In the genomic region with DNA sequence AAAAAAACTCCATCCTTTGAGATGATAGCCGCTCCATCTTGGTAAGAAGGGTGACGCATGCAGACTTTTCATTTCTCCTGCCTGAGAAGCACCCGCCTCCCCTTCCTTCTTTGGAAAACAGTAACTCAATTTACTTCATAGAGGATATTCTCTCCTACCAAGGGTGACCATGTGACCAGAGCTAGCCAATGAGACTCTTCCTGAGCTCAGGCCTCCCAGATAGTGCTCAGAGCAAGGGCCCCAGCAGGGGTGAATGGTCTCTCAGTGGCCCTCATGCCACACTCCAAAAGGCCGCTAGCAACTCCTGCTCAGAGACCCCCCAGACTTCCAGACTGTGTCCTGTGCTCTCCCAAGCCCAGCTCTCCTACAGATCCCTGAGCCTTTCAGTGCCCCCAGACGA, we compare ENCODE assay signal across 11 mouse cellular contexts. TPM values are rescaled to one million over a fixed set of nuclear protein-coding genes. Genes with fewer than 3 reads are reported as not detected.
DNase-seq lines count a peak whose midpoint lies in the region; ATAC-seq and TF ChIP-seq lines count a peak whose summit lies in the region.
"Had no signal": no experiment of that assay in that cellular context is flagged by ENCODE, and none has a peak within 500 bp of the region (broad histone marks: within the 10 kb centered on the region; RNA-seq: fewer than 3 reads in every experiment).

No protein-coding gene starts in this region.

- peak overlapping the region; percentile 69 for H3K27ac ChIP-seq in hindbrain, embryonic 10.5 days
- no peak overlapping the region for H3K27ac ChIP-seq in hindbrain, postnatal 0 days
- peak overlapping the region; percentile 85 for H3K27ac ChIP-seq in limb, embryonic 10.5 days
- H3K27ac ChIP-seq in lung, postnatal 0 days (ENCODE audit: low read length) = no peak overlapping the region
- H3K27ac ChIP-seq: liver, embryonic 14.5 days had no signal

- no peak for DNase-seq in hindbrain, embryonic 10.5 days (ENCODE audit: low spot score)
- DNase-seq in hindbrain, postnatal 0 days (ENCODE audit: low spot score) = no peak
- peak; percentile 79 for DNase-seq in brain, adult 2 months (ENCODE audit: low read depth, low spot score)
- no peak for DNase-seq in limb, embryonic 10.5 days (ENCODE audit: low spot score)
- DNase-seq in lung, postnatal 0 days (ENCODE audit: low spot score) = no peak
- no peak for DNase-seq in spleen, postnatal 36 days (ENCODE audit: low spot score in 2 of 2)
- no peak for DNase-seq in Muller cell, postnatal 12 days (ENCODE audit: inconsistent ontology term)
- DNase-seq: thymus, adult 2 months had no signal

- peaks cover 6% of the 10 kb centered on the region; the same call in 1 of the 2 replicates for H3K27me3 ChIP-seq in hindbrain, embryonic 10.5 days (ENCODE audit: insufficient read depth, poor library complexity, severe bottlenecking)
- peaks cover 6% of the 10 kb centered on the region; the same call in 1 of the 2 replicates for H3K27me3 ChIP-seq in hindbrain, postnatal 0 days (ENCODE audit: insufficient read depth, low read length)
- H3K27me3 ChIP-seq in E14TG2a.4 (ENCODE audit: insufficient read depth, low read length) = no peaks in the 10 kb centered on the region
- no peaks in the 10 kb centered on the region for H3K27me3 ChIP-seq in limb, embryonic 10.5 days (ENCODE audit: low read depth, poor library complexity, severe bottlenecking)
- H3K27me3 ChIP-seq in lung, postnatal 0 days (replicated peaks; ENCODE audit: insufficient read depth, low read length) = 0 out of 2 replicates have a peak, but pooled peaks cover 3% of the 10 kb centered on the region

- no peak for TF ChIP-seq EP300 in lung, postnatal 0 days (IDR thresholded peaks at IDR 0.05)

- H3K9ac ChIP-seq in hindbrain, postnatal 0 days (replicated peaks; ENCODE audit: low read length) = no peak overlapping the region
- no peak overlapping the region for H3K9ac ChIP-seq in lung, postnatal 0 days (replicated peaks; ENCODE audit: low read depth)
- H3K9ac ChIP-seq: liver, embryonic 14.5 days had no signal

- no peak for ATAC-seq in hindbrain, postnatal 0 days
- ATAC-seq in lung, postnatal 0 days = no peak

- H3K36me3 ChIP-seq in hindbrain, embryonic 10.5 days = peaks cover 50% of the 10 kb centered on the region
- no peaks in the 10 kb centered on the region for H3K36me3 ChIP-seq in hindbrain, postnatal 0 days (ENCODE audit: insufficient read depth, low read length)
- H3K36me3 ChIP-seq in E14TG2a.4 (ENCODE audit: insufficient read depth, low read length) = peaks cover 53% of the 10 kb centered on the region
- H3K36me3 ChIP-seq in limb, embryonic 10.5 days = peaks cover 83% of the 10 kb centered on the region
- no peaks in the 10 kb centered on the region for H3K36me3 ChIP-seq in lung, postnatal 0 days (ENCODE audit: insufficient read depth, low read length)

- no peak for TF ChIP-seq CTCF in hindbrain, postnatal 0 days (IDR thresholded peaks at IDR 0.05; ENCODE audit: low read depth)
- no peak for TF ChIP-seq CTCF in E14TG2a.4 (conservative IDR thresholded peaks at IDR 0.05; ENCODE audit: low read length)
- no peak for TF ChIP-seq CTCF in lung, postnatal 0 days (IDR thresholded peaks at IDR 0.05)

- peaks cover 79% of the 10 kb centered on the region for H3K4me1 ChIP-seq in hindbrain, embryonic 10.5 days (replicated peaks)
- peaks cover 10% of the 10 kb centered on the region; the same call in 1 of the 2 replicates for H3K4me1 ChIP-seq in hindbrain, postnatal 0 days (ENCODE audit: insufficient read depth, low read length)
- peaks cover 97% of the 10 kb centered on the region for H3K4me1 ChIP-seq in E14TG2a.4 (replicated peaks; ENCODE audit: low read depth, low read length)
- H3K4me1 ChIP-seq in limb, embryonic 10.5 days = peaks cover 73% of the 10 kb centered on the region
- peaks cover 5% of the 10 kb centered on the region for H3K4me1 ChIP-seq in lung, postnatal 0 days (ENCODE audit: insufficient read depth, low read depth, low read length)
- H3K4me1 ChIP-seq: megakaryocyte, embryonic 14.5 days had no signal

- H3K4me2 ChIP-seq in hindbrain, postnatal 0 days (ENCODE audit: low read depth, low read length) = no peak overlapping the region
- no peak overlapping the region for H3K4me2 ChIP-seq in lung, postnatal 0 days (replicated peaks; ENCODE audit: low read depth, low read length)

- WGBS in hindbrain, embryonic 10.5 days = 83% methylated on average over 5 of the region's 5 CpGs
- WGBS in hindbrain, postnatal 0 days = 74% methylated on average over 5 of the region's 5 CpGs
- WGBS in limb, embryonic 10.5 days = 84% methylated on average over 5 of the region's 5 CpGs
- 86% methylated on average over 5 of the region's 5 CpGs for whole genome bisulfite sequencing in lung, postnatal 0 days

- H3K4me3 ChIP-seq in hindbrain, embryonic 10.5 days = 0 out of 2 replicates have a peak overlapping the region, but pooled peaks have one; percentile 2
- H3K4me3 ChIP-seq in hindbrain, postnatal 0 days (ENCODE audit: low read length) = no peak overlapping the region
- H3K4me3 ChIP-seq in E14TG2a.4 (replicated peaks; ENCODE audit: low read length) = peak overlapping the region; percentile 75
- H3K4me3 ChIP-seq in limb, embryonic 10.5 days = no peak overlapping the region
- H3K4me3 ChIP-seq in lung, postnatal 0 days (ENCODE audit: low read depth, low read length) = no peak overlapping the region
- H3K4me3 ChIP-seq: megakaryocyte, embryonic 14.5 days had no signal

- no peaks in the 10 kb centered on the region for H3K9me3 ChIP-seq in hindbrain, embryonic 10.5 days
- H3K9me3 ChIP-seq in hindbrain, postnatal 0 days (ENCODE audit: low read length) = no peaks in the 10 kb centered on the region
- H3K9me3 ChIP-seq in E14TG2a.4 (ENCODE audit: low read length) = no peaks in the 10 kb centered on the region
- no peaks in the 10 kb centered on the region for H3K9me3 ChIP-seq in limb, embryonic 10.5 days (replicated peaks)
- H3K9me3 ChIP-seq in lung, postnatal 0 days (ENCODE audit: low read length) = no peaks in the 10 kb centered on the region
- H3K9me3 ChIP-seq: megakaryocyte, embryonic 14.5 days had no signal

RNA-seq across cellular contexts. Expression of gene Sulf2, which starts 11.6 kb away (rescaled TPM):
- polyA plus RNA-seq in hindbrain, embryonic 10.5 days (2016; fragmentation: Nextera tagmentation; extraction: Ambion mirVana) = 83.8 and 87.8 TPM in 2 replicates
- 111 and 114 TPM in 2 replicates for total RNA-seq in hindbrain, postnatal 0 days (2014; rRNA removed)
- polyA plus RNA-seq in hindbrain, postnatal 0 days (2015; fragmentation: Nextera tagmentation; extraction: Ambion mirVana) = 71.4 and 81.6 TPM in 2 replicates
- 157 and 188 TPM in 2 replicates for polyA plus RNA-seq in limb, embryonic 10.5 days (2016; fragmentation: Nextera tagmentation; extraction: Ambion mirVana)
- polyA plus RNA-seq in lung, postnatal 0 days (2015; fragmentation: Nextera tagmentation; extraction: Ambion mirVana) = 10.8 and 13.6 TPM in 2 replicates

Comparison
In these comparisons a context has a peak if more than half of its experiments do, and no peak if none do; other contexts are left out.
1. H3K27ac ChIP-seq: peak in hindbrain, embryonic 10.5 days (single experiment) and limb, embryonic 10.5 days (single experiment); none in hindbrain, postnatal 0 days (single experiment) and lung, postnatal 0 days (single experiment).
2. H3K4me3 ChIP-seq: peak in hindbrain, embryonic 10.5 days (single experiment) and E14TG2a.4 (single experiment); none in hindbrain, postnatal 0 days (single experiment), limb, embryonic 10.5 days (single experiment) and lung, postnatal 0 days (single experiment).